Mouse (Mus musculus) CH12.LX (cell line): ENCODE data around the gene Pcbp2. TPM values are rescaled to one million over a fixed set of nuclear protein-coding genes. Genes with fewer than 3 reads are reported as not detected.

Experiments
- DNase-seq: peaks from one replicate; pipeline ENCODE4 v3.0.0-alpha.2; 2013; ENCODE audit errors: extremely low read depth
- H3K27ac ChIP-seq: 2 replicates; pipeline ENCODE4 v1.5.1; 2012; ENCODE audit warnings: low read depth, mild to moderate bottlenecking, control low read depth, moderate library complexity; ENCODE audit not compliant: insufficient read depth
- H3K27me3 ChIP-seq: replicated peaks from 2 replicates; pipeline ENCODE3; 2012; ENCODE audit warnings: inconsistent platforms
- H3K36me3 ChIP-seq, 2 experiments: replicated peaks in 1 of 2; 2 replicates each; pipeline versions ENCODE3 to v1.6.1; 2012; ENCODE audit warnings: inconsistent platforms in 1 of 2, low read length in 1 of 2, mild to moderate bottlenecking in 1 of 2, mixed read lengths in 1 of 2, moderate library complexity in 1 of 2; ENCODE audit not compliant: control insufficient read depth in 1 of 2, insufficient read depth in 1 of 2
- H3K4me1 ChIP-seq, 2 experiments: 2 replicates each; pipeline ENCODE4 v1.6.1; 2012; ENCODE audit warnings: inconsistent platforms in 1 of 2, moderate library complexity in 1 of 2; ENCODE audit not compliant: insufficient read depth in 2 of 2, control insufficient read depth in 1 of 2
- H3K4me2 ChIP-seq: 2 replicates; pipeline ENCODE4 v1.6.1; 2012; ENCODE audit warnings: low read depth, mild to moderate bottlenecking, control low read depth; ENCODE audit not compliant: poor library complexity, insufficient read depth, severe bottlenecking
- H3K4me3 ChIP-seq, 3 experiments: fragments of 150-350 bp in 1 of 3; sonication (generic) in 1 of 3; replicated peaks in 1 of 3; 2 replicates each; pipeline versions ENCODE3 to v1.5.1; 2011 to 2012; ENCODE audit warnings: low read depth in 2 of 3, low read length in 2 of 3, mild to moderate bottlenecking in 2 of 3, moderate library complexity in 2 of 3, control low read depth in 1 of 3, improper control_type of control experiment in 1 of 3, inconsistent platforms in 1 of 3, mixed read lengths in 1 of 3; ENCODE audit not compliant: poor library complexity in 1 of 3
- H3K79me2 ChIP-seq: replicated peaks from 2 replicates; pipeline ENCODE4 v1.6.1; 2012; ENCODE audit warnings: mild to moderate bottlenecking, moderate library complexity; ENCODE audit not compliant: control insufficient read depth, poor library complexity, insufficient read depth, severe bottlenecking; ENCODE audit errors: extremely low read depth
- H3K9ac ChIP-seq: 2 replicates; pipeline ENCODE4 v1.6.1; 2012; ENCODE audit warnings: low read depth, mild to moderate bottlenecking, control low read depth, moderate library complexity; ENCODE audit not compliant: insufficient read depth
- H3K9me3 ChIP-seq: replicated peaks from 2 replicates; pipeline ENCODE3; 2012; ENCODE audit warnings: low read length, inconsistent platforms, mixed read lengths
- CHD2 ChIP-seq: IDR thresholded peaks from 2 replicates; pipeline ENCODE4 v1.6.1; 2011; ENCODE audit warnings: low read length, improper control_type of control experiment
- CTCF ChIP-seq, 2 experiments: IDR thresholded peaks in 1 of 2; conservative IDR thresholded peaks in 1 of 2; 2 replicates each; pipeline ENCODE4 v1.5.1; 2011 to 2012; ENCODE audit warnings: low read depth in 2 of 2, low read length in 2 of 2, improper control_type of control experiment in 1 of 2, inconsistent platforms in 1 of 2, mild to moderate bottlenecking in 1 of 2, moderate library complexity in 1 of 2
- HCFC1 ChIP-seq: IDR thresholded peaks from 2 replicates; pipeline ENCODE4 v1.6.1; 2012; ENCODE audit warnings: low read depth, mild to moderate bottlenecking, inconsistent platforms, low read length, improper control_type of control experiment
- IRF4 ChIP-seq: IDR thresholded peaks from 2 replicates; pipeline ENCODE4 v1.6.1; 2014; ENCODE audit warnings: low read depth, mild to moderate bottlenecking, inconsistent platforms, low read length, improper control_type of control experiment
- JUN ChIP-seq: IDR thresholded peaks from 2 replicates; pipeline ENCODE4 v1.6.1; 2011; ENCODE audit warnings: low read depth, mild to moderate bottlenecking, low read length, improper control_type of control experiment, moderate library complexity; ENCODE audit not compliant: insufficient read depth
- JUND ChIP-seq: conservative IDR thresholded peaks from 2 replicates; pipeline ENCODE4 v1.6.1; 2011; ENCODE audit warnings: low read depth, low read length, improper control_type of control experiment
- MAZ ChIP-seq: IDR thresholded peaks from 2 replicates; pipeline ENCODE4 v1.6.1; 2012; ENCODE audit warnings: low read depth, mild to moderate bottlenecking, inconsistent platforms, low read length, improper control_type of control experiment, moderate library complexity
- SIN3A ChIP-seq: IDR thresholded peaks from 2 replicates; pipeline ENCODE4 v1.6.1; 2012; ENCODE audit warnings: low read length, improper control_type of control experiment, inconsistent platforms
- SMC3 ChIP-seq: IDR thresholded peaks from 2 replicates; pipeline ENCODE4 v1.6.1; 2011; ENCODE audit warnings: low read depth, low read length, improper control_type of control experiment
- TBP ChIP-seq: conservative IDR thresholded peaks from 2 replicates; pipeline ENCODE4 v1.6.1; 2011; ENCODE audit warnings: low read depth, low read length, improper control_type of control experiment
- UBTF ChIP-seq: IDR thresholded peaks from 2 replicates; pipeline ENCODE4 v1.6.1; 2012; ENCODE audit warnings: low read depth, mild to moderate bottlenecking, inconsistent platforms, low read length, improper control_type of control experiment, moderate library complexity
- ZC3H11A ChIP-seq: IDR thresholded peaks from 2 replicates; pipeline ENCODE4 v1.6.1; 2012; ENCODE audit warnings: low read depth, mild to moderate bottlenecking, inconsistent platforms, low read length, improper control_type of control experiment
- ZMIZ1 ChIP-seq: IDR thresholded peaks from 2 replicates; pipeline ENCODE4 v1.6.1; 2012; ENCODE audit warnings: low read depth, mild to moderate bottlenecking, inconsistent platforms, low read length, improper control_type of control experiment
- ZNF384 ChIP-seq: IDR thresholded peaks from 2 replicates; pipeline ENCODE4 v1.6.1; 2012; ENCODE audit warnings: low read depth, low read length, improper control_type of control experiment, inconsistent platforms
- dilution Hi-C: fragments of 300-500 bp; cut with MboI; formaldehyde crosslinking; loops from 2 replicates; pipeline ENCODE4 v1.14.3; 2020; ENCODE audit warnings: low sequenced_read_pairs; ENCODE audit not compliant: extremely low pct_unique_long_range_greater_than_20kb, extremely low pct_ligation_motif_present
- in situ Hi-C: fragments of 300-500 bp; cut with MboI; formaldehyde crosslinking; loops from 3 replicates; pipeline ENCODE4 v1.14.3; 2019; ENCODE audit warnings: low sequenced_read_pairs, low pct_ligation_motif_present, low pct_unique_long_range_greater_than_20kb, mixed read lengths
- polyA plus RNA-seq: library from polyadenylated mRNA; unstranded; fragments of >175 nt; gene quantifications from 2 replicates; pipeline ENCODE4 v1.2.1, GENCODE M21; 2012; ENCODE audit warnings: low read depth; ENCODE audit not compliant: insufficient read length
- total RNA-seq, 2 experiments: library from RNA; depleted of rRNA; stranded (reverse); fragments of 300-350 nt in 1 of 2; fragments of >200 nt in 1 of 2; gene quantifications; 2 replicates each; pipeline ENCODE4 v1.2.3; 2012 to 2014

The Pcbp2 gene
- total and polyA plus RNA-seq, 3 experiments = 281 to 1,545 (median 379) TPM

GRCm38 (mm10) chr15:102451666-102452430 lies 18.5 kb upstream of the Pcbp2 start:
- Histone ChIP-seq H3K27ac (no peak overlapping the region), H3K4me2 (no peak overlapping the region)
- TF ChIP-seq SIN3A (no peak), CHD2 (no peak), JUN (no peak), JUND (no peak), ZNF384 (no peak), SMC3 (no peak), UBTF (no peak), TBP (no peak), HCFC1 (no peak), ZMIZ1 (no peak), ZC3H11A (no peak), IRF4 (no peak)
- TF ChIP-seq, all 38 proteins: peak for 0
- Histone ChIP-seq H3K4me1 (peaks cover 0 to 3% of the 10 kb centered on the region in 2 experiments; a peak in 1 of 4 replicates), H3K79me2 (no peaks in the 10 kb centered on the region), H3K9ac (no peak overlapping the region), H3K27me3 (peaks cover 35% of the 10 kb centered on the region), H3K9me3 (no peaks in the 10 kb centered on the region), H3K4me3 (no peak overlapping the region), H3K36me3 (no peaks in the 10 kb centered on the region)
- in situ Hi-C loops (no loop called here), dilution Hi-C loops (no loop called here)
- DNase-seq = no peak

DNA sequence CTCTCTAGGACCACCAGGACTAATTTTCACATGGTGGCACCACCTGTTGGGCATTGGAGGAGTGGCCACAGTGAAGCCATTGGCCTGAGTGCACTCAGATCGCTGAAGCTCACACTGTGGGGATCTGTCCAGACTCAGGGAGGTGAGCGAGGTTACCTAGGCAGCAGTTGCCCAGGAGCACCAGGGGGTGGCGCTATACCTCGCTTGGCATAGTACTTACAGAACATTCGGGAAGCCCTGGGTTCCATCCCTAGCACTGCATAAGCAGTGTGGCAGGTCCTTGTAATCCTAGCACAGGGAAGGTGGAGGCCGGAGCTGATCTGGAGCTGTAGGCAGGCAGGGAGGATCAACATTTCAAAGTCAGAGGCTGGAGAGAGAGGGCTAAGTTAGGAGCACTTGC lies 14.3 kb upstream of the Pcbp2 start:
- Histone ChIP-seq H3K9me3 (no peaks in the 10 kb centered on the region), H3K9ac (no peak overlapping the region), H3K27me3 (peaks cover 19% of the 10 kb centered on the region), H3K4me1 (peaks cover 0 to 19% of the 10 kb centered on the region in 2 experiments; a peak in 2 of 4 replicates), H3K36me3 (no peaks in the 10 kb centered on the region), H3K79me2 (peaks cover 19% of the 10 kb centered on the region), H3K27ac (no peak overlapping the region), H3K4me2 (no peak overlapping the region), H3K4me3 (no peak overlapping the region)
- in situ Hi-C loops (no loop called here), dilution Hi-C loops (no loop called here)
- TF ChIP-seq MAZ (no peak), SMC3 (peak; percentile 28), CTCF (conservative IDR thresholded peaks at IDR 0.05 in 1 of 2, IDR thresholded peaks at IDR 0.05 in 1 of 2; ENCODE audit: low read depth in 2 of 2, low read length in 2 of 2) (peak; percentile 62)
- peak; percentile 41 for DNase-seq
